Mouse (Mus musculus): Measurements from ENCODE around the gene Cers6. TPM values are rescaled to one million over a fixed set of nuclear protein-coding genes. Genes with fewer than 3 reads are reported as not detected.

The Cers6 gene
- polyA plus RNA-seq, 1 experiment from 2014 or later = 21.5 TPM

DNA sequence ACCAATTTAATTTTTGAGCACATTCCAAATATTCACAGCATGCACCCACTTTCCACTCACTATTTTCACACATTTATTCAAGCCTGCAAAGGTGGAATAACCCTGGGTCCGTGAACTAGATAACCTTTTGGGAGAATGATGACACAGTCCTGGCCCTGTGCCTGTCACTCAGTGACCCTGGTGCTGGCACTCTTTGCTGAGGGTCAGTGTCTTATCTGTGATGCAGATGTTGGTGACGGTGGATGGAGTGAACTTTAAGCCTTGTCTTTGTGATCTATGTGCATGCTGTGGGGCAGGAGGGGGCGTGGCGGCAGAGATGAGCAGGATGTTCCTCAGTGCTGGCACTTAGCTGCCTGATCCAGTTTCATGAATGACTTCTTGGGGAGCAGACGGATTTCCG lies 41.3 kb downstream of the Cers6 start:
- ATAC-seq (ENCODE audit: insufficient number of reproducible peaks, insufficient read depth, low FRiP score, low TSS enrichment, low read depth) = no peak
- no peak overlapping the region for H3K4me2 ChIP-seq
- H3K9me3 ChIP-seq = no peaks in the 10 kb centered on the region
- H3K4me3 ChIP-seq (replicated peaks) = no peak overlapping the region
- H3K27ac ChIP-seq = no peak overlapping the region
- 79% methylated on average over 6 of the region's 6 CpGs for WGBS
- no peaks in the 10 kb centered on the region for H3K27me3 ChIP-seq
- H3K9ac ChIP-seq (replicated peaks) = no peak overlapping the region
- H3K4me1 ChIP-seq (replicated peaks) = no peaks in the 10 kb centered on the region
- H3K36me3 ChIP-seq = no peaks in the 10 kb centered on the region

DNA sequence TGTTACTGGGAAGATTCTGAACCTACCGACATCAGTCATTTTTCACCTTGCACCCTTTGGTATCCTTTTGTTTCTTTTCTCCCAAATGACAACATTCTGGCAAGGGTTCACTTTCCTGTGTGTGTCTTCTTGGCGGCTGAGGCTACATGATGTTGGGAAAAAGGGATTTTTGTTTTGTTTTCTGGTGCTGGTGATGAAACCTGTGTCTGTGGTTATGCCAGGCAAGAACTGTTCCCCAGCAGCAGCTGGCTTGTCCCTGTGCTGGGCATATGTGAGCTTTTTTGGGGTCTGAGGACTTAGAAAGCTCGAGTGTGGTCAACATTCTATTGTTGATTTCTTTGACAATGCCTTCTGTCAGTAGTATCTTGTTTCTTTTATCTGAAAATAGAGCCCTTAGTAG lies 45.7 kb downstream of the Cers6 start:
- no peaks in the 10 kb centered on the region for H3K36me3 ChIP-seq
- ATAC-seq (ENCODE audit: insufficient number of reproducible peaks, insufficient read depth, low FRiP score, low TSS enrichment, low read depth) = no peak
- no peak overlapping the region for H3K27ac ChIP-seq
- WGBS = 85% methylated on average over 3 of the region's 3 CpGs
- H3K9ac ChIP-seq (replicated peaks) = no peak overlapping the region
- no peak overlapping the region for H3K4me3 ChIP-seq (replicated peaks)
- no peaks in the 10 kb centered on the region; the same call in 1 of the 2 replicates for H3K4me1 ChIP-seq (replicated peaks)
- H3K27me3 ChIP-seq = no peaks in the 10 kb centered on the region
- no peak overlapping the region for H3K4me2 ChIP-seq
- no peaks in the 10 kb centered on the region for H3K9me3 ChIP-seq

DNA sequence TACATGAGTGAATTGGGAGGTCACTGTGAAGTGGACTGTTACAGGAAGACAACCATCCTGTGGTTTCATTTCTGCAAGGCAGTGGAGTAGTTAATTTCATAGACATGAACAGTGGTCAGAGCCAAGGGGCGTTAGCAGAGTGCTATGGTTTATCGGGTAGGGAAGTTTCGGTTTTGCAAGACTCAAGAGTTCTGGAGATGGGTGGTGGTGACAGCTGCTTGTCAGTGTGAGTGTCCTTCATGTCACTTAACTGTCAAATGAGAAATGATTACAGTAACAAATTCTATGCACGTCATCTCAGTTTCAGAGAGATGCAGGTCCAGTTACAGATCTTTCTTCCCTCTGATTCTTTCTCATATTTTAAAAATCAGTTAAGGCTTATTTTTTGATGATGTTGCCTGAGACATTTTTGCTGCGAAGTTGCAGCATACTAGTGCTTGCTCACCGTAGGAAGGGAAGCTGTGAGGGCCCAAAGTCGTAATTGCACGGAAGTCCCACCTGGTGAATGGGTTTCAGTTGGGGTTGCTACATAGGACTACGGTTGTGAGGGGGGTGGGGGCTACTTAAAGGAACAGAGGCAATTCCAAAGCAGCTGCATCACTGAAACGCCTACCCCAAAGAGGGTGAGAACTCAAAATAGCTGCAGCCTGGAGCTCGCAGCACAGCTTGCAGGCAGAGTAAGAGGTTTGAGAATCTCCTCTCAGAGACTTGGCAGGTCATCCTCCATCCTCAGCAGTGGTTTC lies 46.7 kb downstream of the Cers6 start:
- Histone ChIP-seq H3K4me1 (replicated peaks) (no peaks in the 10 kb centered on the region; the same call in 1 of the 2 replicates), H3K27me3 (no peaks in the 10 kb centered on the region), H3K4me2 (no peak overlapping the region), H3K4me3 (replicated peaks) (no peak overlapping the region), H3K36me3 (no peaks in the 10 kb centered on the region; the same call in 1 of the 2 replicates), H3K27ac (no peak overlapping the region), H3K9ac (replicated peaks) (no peak overlapping the region), H3K9me3 (no peaks in the 10 kb centered on the region)
- 68% methylated on average over 11 of the region's 11 CpGs for WGBS
- no peak for ATAC-seq (ENCODE audit: insufficient number of reproducible peaks, insufficient read depth, low FRiP score, low TSS enrichment, low read depth)

DNA sequence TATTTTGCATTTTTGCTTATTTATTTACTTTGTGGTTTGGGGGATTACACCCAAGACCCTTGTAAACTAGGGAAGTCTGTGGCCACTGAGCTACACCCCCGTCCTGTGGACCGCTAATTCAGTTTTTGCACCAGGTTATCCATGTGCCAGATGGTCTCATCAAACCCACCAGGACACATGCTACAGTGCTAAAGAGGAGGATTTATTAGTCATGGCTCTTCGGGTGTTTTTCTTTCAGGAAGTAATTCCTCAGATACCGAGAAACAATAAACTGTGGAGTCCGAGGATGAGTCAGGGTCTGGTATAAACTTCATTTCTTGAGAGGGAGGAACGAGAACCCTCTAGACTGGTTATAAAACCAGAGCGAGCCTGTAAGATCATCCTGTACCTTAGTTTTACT lies 49.5 kb downstream of the Cers6 start:
- WGBS = 65% methylated on average over 7 of the region's 7 CpGs

DNA sequence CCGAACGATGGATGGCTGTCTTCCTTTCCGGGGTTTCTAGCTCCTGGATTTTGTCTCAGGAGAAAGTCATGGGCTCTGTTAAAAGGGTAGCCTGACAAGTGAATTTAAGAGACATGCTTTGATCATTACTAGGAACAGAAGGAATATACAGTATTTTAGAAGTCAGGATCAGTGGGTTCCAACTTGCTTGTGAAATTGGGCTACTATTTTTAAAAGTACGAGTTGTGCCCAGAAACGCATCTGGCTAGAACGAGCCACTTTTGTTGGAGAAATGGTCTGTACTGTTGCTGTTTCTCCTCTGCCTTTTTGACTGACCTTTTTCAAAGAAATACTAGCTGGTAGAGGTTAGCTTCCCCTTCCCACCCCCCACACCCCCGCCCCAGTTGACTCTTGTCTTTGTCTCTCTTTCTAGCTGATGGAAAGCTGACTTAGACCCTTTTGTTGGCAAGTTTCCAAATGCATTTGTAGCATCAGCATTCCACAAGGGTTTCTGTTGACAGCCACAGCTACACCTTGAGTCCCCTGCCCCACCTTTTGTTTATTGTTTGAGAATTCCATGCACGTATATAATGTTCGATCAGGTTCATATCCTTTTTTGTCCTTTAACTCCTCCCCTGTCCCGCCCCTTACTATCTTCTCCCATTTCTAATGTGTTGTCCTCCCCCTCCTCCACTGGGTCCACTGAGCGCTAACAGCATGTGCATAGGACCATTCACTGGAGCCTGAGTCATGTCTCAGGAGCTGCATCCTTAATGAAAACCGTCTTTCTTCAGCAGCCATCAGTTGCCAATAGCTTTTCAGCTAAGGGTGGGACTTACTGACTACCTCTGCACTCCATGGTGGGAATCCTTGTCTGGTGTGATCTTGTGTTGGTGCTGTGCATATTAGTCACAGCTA lies 50.6 kb downstream of the Cers6 start:
- H3K4me1 ChIP-seq (replicated peaks) = no peaks in the 10 kb centered on the region; the same call in 1 of the 2 replicates
- no peaks in the 10 kb centered on the region; the same call in 1 of the 2 replicates for H3K36me3 ChIP-seq
- H3K9ac ChIP-seq (replicated peaks) = no peak overlapping the region
- H3K9me3 ChIP-seq = no peaks in the 10 kb centered on the region
- no peak overlapping the region for H3K4me3 ChIP-seq (replicated peaks)
- H3K27ac ChIP-seq = no peak overlapping the region
- H3K4me2 ChIP-seq = no peak overlapping the region
- H3K27me3 ChIP-seq = no peaks in the 10 kb centered on the region
- ATAC-seq (ENCODE audit: insufficient number of reproducible peaks, insufficient read depth, low FRiP score, low TSS enrichment, low read depth) = no peak
- 82% methylated on average over 12 of the region's 12 CpGs for WGBS

More for the DNA sequence above, 49.5 kb downstream of the Cers6 start:
- Histone ChIP-seq H3K27ac (no peak overlapping the region), H3K27me3 (no peaks in the 10 kb centered on the region), H3K4me2 (no peak overlapping the region), H3K36me3 (no peaks in the 10 kb centered on the region; the same call in 1 of the 2 replicates), H3K4me3 (replicated peaks) (no peak overlapping the region), H3K9ac (replicated peaks) (no peak overlapping the region), H3K9me3 (no peaks in the 10 kb centered on the region), H3K4me1 (replicated peaks) (no peaks in the 10 kb centered on the region; the same call in 1 of the 2 replicates)
- ATAC-seq (ENCODE audit: insufficient number of reproducible peaks, insufficient read depth, low FRiP score, low TSS enrichment, low read depth) = no peak

DNA sequence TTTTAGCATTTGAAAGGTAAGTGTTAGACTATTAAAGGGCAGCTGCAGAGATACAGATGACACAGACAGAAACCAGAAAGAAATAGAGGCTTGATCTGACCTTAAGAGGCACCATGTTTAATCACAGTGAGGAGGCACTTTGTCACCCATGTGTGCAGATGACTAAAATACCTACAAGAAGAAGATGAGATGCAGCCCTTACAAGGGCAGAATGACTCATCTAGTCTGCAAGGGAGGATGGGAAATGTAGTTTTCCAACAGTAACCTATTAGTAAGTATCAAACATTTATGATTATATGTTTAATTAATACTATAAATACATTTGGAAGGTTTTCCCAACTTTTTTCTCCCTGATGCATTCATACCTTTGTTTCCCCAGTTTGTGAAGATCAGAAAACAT lies 54.5 kb downstream of the Cers6 start:
- H3K9ac ChIP-seq (replicated peaks) = no peak overlapping the region
- H3K4me2 ChIP-seq = no peak overlapping the region
- no peaks in the 10 kb centered on the region for H3K4me1 ChIP-seq (replicated peaks)
- H3K9me3 ChIP-seq = no peaks in the 10 kb centered on the region
- no peaks in the 10 kb centered on the region for H3K27me3 ChIP-seq
- H3K4me3 ChIP-seq (replicated peaks) = no peak overlapping the region
- no peak for ATAC-seq (ENCODE audit: insufficient number of reproducible peaks, insufficient read depth, low FRiP score, low TSS enrichment, low read depth)
- no peaks in the 10 kb centered on the region; the same call in 1 of the 2 replicates for H3K36me3 ChIP-seq
- no peak overlapping the region for H3K27ac ChIP-seq

DNA sequence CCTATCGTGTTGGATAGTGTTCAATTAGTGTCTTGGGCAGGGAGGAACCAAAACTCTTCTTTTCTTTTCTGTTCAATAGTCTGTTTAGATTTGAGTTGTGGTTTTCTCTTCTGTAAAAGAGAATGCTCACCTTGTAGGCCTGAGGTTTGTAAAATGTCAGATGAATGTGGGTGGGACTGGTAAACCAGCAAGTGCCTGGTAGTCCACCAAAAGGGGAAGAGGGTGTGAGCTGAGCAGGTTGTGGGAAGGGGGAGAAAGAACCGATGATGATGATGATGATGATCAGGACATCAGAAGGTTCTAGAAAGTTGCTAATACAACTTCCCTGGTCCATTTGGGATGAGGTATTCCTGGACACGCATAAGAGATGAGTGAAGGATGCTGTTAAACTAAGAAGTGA lies 55.1 kb downstream of the Cers6 start:
- 90% methylated on average over 3 of the region's 3 CpGs for WGBS
- no peak overlapping the region for H3K4me2 ChIP-seq
- no peaks in the 10 kb centered on the region for H3K27me3 ChIP-seq
- H3K4me3 ChIP-seq (replicated peaks) = no peak overlapping the region
- no peak overlapping the region for H3K27ac ChIP-seq
- H3K4me1 ChIP-seq (replicated peaks) = no peaks in the 10 kb centered on the region
- no peaks in the 10 kb centered on the region; the same call in 1 of the 2 replicates for H3K36me3 ChIP-seq
- ATAC-seq (ENCODE audit: insufficient number of reproducible peaks, insufficient read depth, low FRiP score, low TSS enrichment, low read depth) = no peak
- no peak overlapping the region for H3K9ac ChIP-seq (replicated peaks)
- H3K9me3 ChIP-seq = no peaks in the 10 kb centered on the region

DNA sequence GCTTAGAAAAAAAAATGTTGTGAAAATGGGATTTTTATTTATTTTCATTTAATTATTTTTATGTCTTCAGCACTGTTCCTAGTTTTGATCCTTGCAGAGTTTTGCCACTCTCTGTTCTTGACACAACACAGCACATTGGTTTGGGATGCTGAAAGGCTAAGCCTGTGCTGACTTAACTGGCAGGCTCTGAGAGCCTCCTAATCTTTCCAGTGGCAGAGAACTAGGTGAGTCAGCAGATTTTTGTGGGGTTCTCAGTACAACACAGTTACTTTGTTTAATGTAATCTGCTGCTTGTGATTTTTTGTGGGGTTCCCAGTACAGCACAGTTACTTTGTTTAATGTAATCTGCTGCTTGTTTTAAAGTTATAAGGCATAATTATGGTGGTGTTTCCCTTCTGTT lies 55.8 kb downstream of the Cers6 start:
- no peak overlapping the region for H3K9ac ChIP-seq (replicated peaks)
- H3K4me1 ChIP-seq (replicated peaks) = no peaks in the 10 kb centered on the region
- ATAC-seq (ENCODE audit: insufficient number of reproducible peaks, insufficient read depth, low FRiP score, low TSS enrichment, low read depth) = no peak
- no peaks in the 10 kb centered on the region; the same call in 1 of the 2 replicates for H3K36me3 ChIP-seq
- no peak overlapping the region for H3K4me2 ChIP-seq
- no peak overlapping the region for H3K4me3 ChIP-seq (replicated peaks)
- no peaks in the 10 kb centered on the region for H3K9me3 ChIP-seq
- no peaks in the 10 kb centered on the region for H3K27me3 ChIP-seq
- H3K27ac ChIP-seq = no peak overlapping the region

DNA sequence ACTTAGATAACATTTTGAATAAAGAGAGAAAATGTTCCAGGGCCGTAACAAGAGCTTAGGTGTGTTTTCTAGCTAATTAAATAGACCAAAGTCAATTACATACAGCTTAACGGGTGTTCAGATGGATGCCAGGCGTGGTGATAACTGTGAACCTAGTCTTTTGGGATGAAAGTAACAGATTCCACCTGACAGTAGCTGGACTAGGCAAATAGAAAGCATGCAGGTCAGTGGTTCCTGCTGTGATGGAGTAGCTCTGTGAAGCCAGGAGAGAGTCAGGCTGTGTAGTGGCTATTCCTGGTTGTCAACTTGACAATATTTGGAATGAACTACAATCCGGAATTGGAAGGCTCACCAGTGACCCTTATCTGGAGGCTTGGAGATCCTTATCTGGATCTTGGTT lies 56.3 kb downstream of the Cers6 start:
- no peaks in the 10 kb centered on the region; the same call in 1 of the 2 replicates for H3K36me3 ChIP-seq
- no peak overlapping the region for H3K9ac ChIP-seq (replicated peaks)
- no peak overlapping the region for H3K27ac ChIP-seq
- no peak overlapping the region for H3K4me3 ChIP-seq (replicated peaks)
- no peaks in the 10 kb centered on the region for H3K9me3 ChIP-seq
- ATAC-seq (ENCODE audit: insufficient number of reproducible peaks, insufficient read depth, low FRiP score, low TSS enrichment, low read depth) = no peak
- no peaks in the 10 kb centered on the region for H3K4me1 ChIP-seq (replicated peaks)
- H3K27me3 ChIP-seq = no peaks in the 10 kb centered on the region
- no peak overlapping the region for H3K4me2 ChIP-seq
- WGBS = 64% methylated on average over 4 of the region's 4 CpGs

DNA sequence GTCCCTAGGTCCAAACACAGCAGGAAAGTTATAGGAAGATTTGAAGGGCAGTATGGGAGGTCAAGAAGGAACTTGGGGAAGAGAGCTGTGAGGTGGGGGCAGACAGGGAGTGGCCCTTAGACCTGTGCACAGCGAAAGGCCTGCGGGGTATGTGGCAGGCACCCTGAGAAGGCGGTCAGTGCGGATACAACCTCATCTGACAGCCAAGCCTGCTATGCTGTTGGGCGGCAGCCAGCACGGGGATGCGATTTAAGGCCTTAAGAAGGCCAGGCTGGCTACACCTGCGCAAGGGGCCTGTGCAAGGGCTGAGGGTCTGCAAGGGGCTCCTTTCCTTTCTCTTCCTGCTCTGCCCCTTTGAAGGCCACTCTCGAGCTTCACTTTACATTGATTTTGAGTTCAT lies 63.1 kb downstream of the Cers6 start:
- H3K4me2 ChIP-seq = no peak overlapping the region
- peaks cover 14% of the 10 kb centered on the region for H3K4me1 ChIP-seq (replicated peaks)
- WGBS = 81% methylated on average over 9 of the region's 9 CpGs
- no peaks in the 10 kb centered on the region for H3K9me3 ChIP-seq
- H3K9ac ChIP-seq (replicated peaks) = no peak overlapping the region
- ATAC-seq (ENCODE audit: insufficient number of reproducible peaks, insufficient read depth, low FRiP score, low TSS enrichment, low read depth) = no peak
- no peaks in the 10 kb centered on the region for H3K36me3 ChIP-seq
- no peak overlapping the region for H3K4me3 ChIP-seq (replicated peaks)
- no peaks in the 10 kb centered on the region for H3K27me3 ChIP-seq
- H3K27ac ChIP-seq = no peak overlapping the region

DNA sequence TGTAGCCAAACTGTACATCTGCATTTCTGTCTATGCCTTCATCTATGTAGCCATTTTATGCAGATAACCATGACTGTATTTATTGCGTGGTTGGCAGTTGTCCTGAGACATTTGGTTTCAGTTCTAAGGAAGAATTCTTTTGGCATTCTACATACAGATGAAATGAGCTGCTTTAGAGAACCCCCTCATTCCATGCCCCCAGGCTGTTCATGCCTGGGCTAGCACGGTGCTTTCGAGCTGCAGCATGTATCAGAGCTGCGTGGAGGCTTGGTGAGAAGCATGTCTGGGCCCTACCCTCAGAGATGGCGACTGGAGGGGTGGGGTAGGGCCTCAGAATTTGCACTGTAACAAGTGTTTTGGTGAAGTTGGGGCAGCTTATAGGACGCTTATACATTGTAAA lies 64.3 kb downstream of the Cers6 start:
- H3K4me2 ChIP-seq = no peak overlapping the region
- H3K4me3 ChIP-seq (replicated peaks) = no peak overlapping the region
- H3K9ac ChIP-seq (replicated peaks) = no peak overlapping the region
- no peaks in the 10 kb centered on the region for H3K27me3 ChIP-seq
- 80% methylated on average over 6 of the region's 6 CpGs for WGBS
- H3K9me3 ChIP-seq = no peaks in the 10 kb centered on the region
- H3K27ac ChIP-seq = no peak overlapping the region
- no peak for ATAC-seq (ENCODE audit: insufficient number of reproducible peaks, insufficient read depth, low FRiP score, low TSS enrichment, low read depth)
- H3K4me1 ChIP-seq (replicated peaks) = peaks cover 16% of the 10 kb centered on the region
- no peaks in the 10 kb centered on the region for H3K36me3 ChIP-seq
